Mouse (Mus musculus) myocyte (in vitro differentiated cells): ENCODE measurements around the gene Gm20503.

ENCODE experiments used
- CEBPB ChIP-seq: IDR thresholded peaks from 2 replicates; pipeline ENCODE4 v1.6.1; 2011; ENCODE audit warnings: mild to moderate bottlenecking, moderate library complexity; ENCODE audit not compliant: poor library complexity, insufficient read depth, severe bottlenecking
- E2F4 ChIP-seq: IDR thresholded peaks from one replicate; pipeline ENCODE4 v1.6.1; 2011; ENCODE audit warnings: mild to moderate bottlenecking, control low read depth, moderate library complexity; ENCODE audit not compliant: insufficient read depth
- MAX ChIP-seq: IDR thresholded peaks from one replicate; pipeline ENCODE4 v1.6.1; 2011; ENCODE audit warnings: low read depth, mild to moderate bottlenecking, control low read depth
- MYOD1 ChIP-seq, 3 experiments: IDR thresholded peaks; one replicate each; pipeline ENCODE4 v1.6.1; 2011; ENCODE audit warnings: control low read depth in 2 of 3, low read depth in 2 of 3, mild to moderate bottlenecking in 2 of 3, moderate library complexity in 1 of 3; ENCODE audit not compliant: insufficient read length in 2 of 3, control insufficient read depth in 1 of 3
- MYOG ChIP-seq, 3 experiments: IDR thresholded peaks; one replicate each; pipeline ENCODE4 v1.6.1; 2011; ENCODE audit warnings: control low read depth in 2 of 3, low read depth in 2 of 3, mild to moderate bottlenecking in 2 of 3; ENCODE audit not compliant: insufficient read length in 2 of 3, control insufficient read depth in 1 of 3, insufficient read depth in 1 of 3
- POLR2A ChIP-seq: IDR thresholded peaks from one replicate; pipeline ENCODE4 v1.6.1; 2011; ENCODE audit warnings: low read depth, mild to moderate bottlenecking, control low read depth, moderate library complexity; ENCODE audit not compliant: insufficient read length
- POLR2AphosphoS2 ChIP-seq: IDR thresholded peaks from one replicate; pipeline ENCODE4 v1.6.1; 2011; ENCODE audit warnings: low read depth, control low read depth; ENCODE audit not compliant: insufficient read length
- REST ChIP-seq: IDR thresholded peaks from one replicate; pipeline ENCODE4 v1.6.1; 2011; ENCODE audit warnings: mild to moderate bottlenecking, control low read depth, moderate library complexity; ENCODE audit not compliant: insufficient read depth, insufficient read length
- TCF12 ChIP-seq: IDR thresholded peaks from one replicate; pipeline ENCODE4 v1.6.1; 2011; ENCODE audit warnings: mild to moderate bottlenecking, control low read depth; ENCODE audit not compliant: poor library complexity, insufficient read depth, severe bottlenecking
- TCF3 ChIP-seq: IDR thresholded peaks from one replicate; pipeline ENCODE4 v1.6.1; 2011; ENCODE audit warnings: low read depth, control low read depth; ENCODE audit not compliant: insufficient read length
- USF1 ChIP-seq: IDR thresholded peaks from one replicate; pipeline ENCODE4 v1.6.1; 2011; ENCODE audit warnings: low read depth, mild to moderate bottlenecking, control low read depth, moderate library complexity

- TF ChIP-seq POLR2A (no peak), MAX (no peak), POLR2AphosphoS2 (no peak), TCF12 (no peak), E2F4 (no peak), TCF3 (no peak), MYOG (IDR thresholded peaks at IDR 0.05; ENCODE audit: control insufficient read depth in 1 of 3, insufficient read depth in 1 of 3, insufficient read length in 2 of 3, low read depth in 2 of 3) (no peak), CEBPB (no peak), REST (no peak), USF1 (no peak), MYOD1 (IDR thresholded peaks at IDR 0.05; ENCODE audit: control insufficient read depth in 1 of 3, insufficient read length in 2 of 3, low read depth in 2 of 3) (no peak)
Measured at GRCm38 (mm10) chr4:59016922-59017321, 13.9 kb downstream of the Gm20503 start.
